Mouse (Mus musculus): ENCODE data around the gene Hmgcs2. TPM values are rescaled to one million over a fixed set of nuclear protein-coding genes. Genes with fewer than 3 reads are reported as not detected.

Gene Hmgcs2
- total RNA-seq, 4 experiments from 2014 or later: 7.5 to 13.9 (median 9.0) TPM

DNA sequence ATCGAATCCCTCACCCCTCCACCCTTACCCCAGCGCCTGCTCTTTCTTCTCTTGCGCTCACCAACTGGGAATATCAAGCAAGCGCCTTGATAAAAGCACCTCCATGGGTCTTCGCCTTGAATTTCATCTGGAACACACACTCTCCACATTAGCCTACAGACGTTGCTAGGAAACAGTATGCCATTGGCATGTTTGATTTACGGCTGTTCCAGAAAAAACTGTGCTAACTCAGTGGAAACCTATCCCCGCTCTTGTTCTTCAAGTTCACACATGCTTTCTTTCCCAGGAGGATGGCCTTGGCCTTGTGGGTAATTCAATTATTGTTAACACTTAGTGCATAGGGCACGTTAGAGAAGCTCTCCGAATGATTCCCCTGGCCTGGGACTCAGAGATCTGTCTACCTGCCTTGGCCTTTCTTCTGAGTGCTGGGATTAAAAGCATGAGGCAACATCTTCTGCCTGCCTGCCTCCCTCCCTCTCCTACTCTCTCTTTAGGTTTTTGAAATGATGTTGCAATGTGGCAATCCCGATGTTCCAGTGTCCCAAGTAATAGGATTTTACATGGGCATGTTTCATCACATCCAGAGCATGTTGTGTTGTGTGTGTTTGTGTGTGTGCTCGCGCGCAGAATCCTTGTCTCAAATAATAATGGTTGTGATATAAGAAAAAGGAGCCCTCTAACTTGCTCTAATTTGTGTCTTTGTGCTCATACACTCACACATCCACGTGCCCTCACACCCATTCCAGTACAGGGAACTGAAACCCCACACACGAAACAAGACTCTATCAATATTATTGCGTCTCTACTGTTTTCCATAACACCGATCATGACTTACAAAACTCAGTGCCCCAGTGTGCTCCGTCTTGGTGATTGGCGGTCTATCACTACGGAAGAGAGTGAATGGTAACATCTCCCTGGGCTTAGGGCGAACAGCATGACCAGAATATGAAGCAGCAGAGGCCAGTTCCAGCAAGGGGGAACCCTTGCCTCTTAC, 56.7 kb downstream of the Hmgcs2 start:
- DNase-seq (ENCODE audit: low spot score): no peak

- DNase-seq (ENCODE audit: low spot score): no peak
These were observed 58.4 kb downstream of the Hmgcs2 start for GRCm38 (mm10) chr3:98338584-98339041.

- DNase-seq (ENCODE audit: low spot score): no peak
These were observed 59.0 kb downstream of the Hmgcs2 start for GRCm38 (mm10) chr3:98339097-98339705.

DNA sequence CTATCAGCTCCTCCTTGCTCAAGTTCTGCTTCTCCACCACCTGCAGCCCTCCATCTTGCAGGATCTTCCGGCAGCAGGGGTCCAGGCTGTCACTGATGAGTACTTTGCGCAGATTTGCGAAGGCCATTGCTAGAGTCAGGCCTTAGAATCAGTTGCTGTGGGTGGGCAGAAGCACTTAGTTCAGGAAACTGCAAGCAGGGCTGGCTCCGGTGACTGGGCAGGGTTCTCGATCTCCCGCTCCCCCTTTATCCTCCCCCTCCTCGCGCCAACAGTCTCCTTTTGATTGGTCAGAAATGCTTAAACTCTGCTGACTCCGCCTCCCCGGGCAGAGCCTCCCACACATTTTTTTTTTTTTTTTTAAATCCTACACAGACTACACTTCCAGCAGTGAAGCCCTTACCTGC, 59.5 kb downstream of the Hmgcs2 start, which contains the start of gene Phgdh:
Gene Phgdh (minus strand): TSS at position 285 of the 404 bp plus-strand sequence.
- DNase-seq (ENCODE audit: low spot score): peak; percentile 36

GRCm38 (mm10) chr3:98340818-98341594, 60.8 kb downstream of the Hmgcs2 start:
- DNase-seq (ENCODE audit: low spot score): no peak

DNA sequence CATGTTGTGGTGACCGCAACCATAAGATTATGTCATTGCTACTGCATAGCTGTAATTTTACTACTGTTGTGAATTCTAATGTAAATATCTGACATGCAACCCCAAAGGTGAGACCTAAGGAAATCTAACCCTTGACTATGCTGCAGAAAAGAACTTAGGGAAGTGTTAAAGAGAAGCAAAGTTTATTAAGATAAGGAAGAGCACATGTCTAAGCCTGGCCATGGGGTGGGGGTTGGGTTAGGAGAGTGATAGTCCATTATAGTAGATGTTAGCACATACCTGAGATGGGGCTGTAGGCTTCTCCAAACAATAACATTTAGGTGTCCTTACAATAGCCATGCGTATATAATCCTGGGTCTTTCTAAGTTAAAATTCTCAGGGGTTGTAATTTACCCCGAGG, 63.0 kb downstream of the Hmgcs2 start:
- DNase-seq (ENCODE audit: low spot score): no peak

DNA sequence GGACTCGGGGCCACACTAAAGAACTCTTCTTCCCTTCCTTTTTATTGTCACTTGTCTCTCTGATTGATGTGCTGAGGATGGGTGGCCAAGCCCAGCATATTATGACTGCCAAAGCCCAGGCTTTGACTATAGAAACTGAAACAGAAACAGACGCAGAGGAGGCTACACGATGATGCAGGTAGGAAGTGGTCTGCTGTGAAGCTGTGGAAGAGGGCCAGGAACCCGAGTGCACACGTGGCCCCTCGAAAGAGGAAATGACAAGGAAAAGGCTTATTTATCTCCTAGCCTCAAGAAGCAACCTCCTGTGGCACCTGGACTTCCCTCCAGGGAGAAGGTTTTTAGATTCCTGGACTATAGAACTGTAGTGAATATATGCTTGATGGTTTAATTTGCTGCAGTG, 67.9 kb downstream of the Hmgcs2 start:
- no peak for DNase-seq (ENCODE audit: low spot score)

GRCm38 (mm10) chr3:98348705-98349104, 68.5 kb downstream of the Hmgcs2 start:
- no peak for DNase-seq (ENCODE audit: low spot score)

DNA sequence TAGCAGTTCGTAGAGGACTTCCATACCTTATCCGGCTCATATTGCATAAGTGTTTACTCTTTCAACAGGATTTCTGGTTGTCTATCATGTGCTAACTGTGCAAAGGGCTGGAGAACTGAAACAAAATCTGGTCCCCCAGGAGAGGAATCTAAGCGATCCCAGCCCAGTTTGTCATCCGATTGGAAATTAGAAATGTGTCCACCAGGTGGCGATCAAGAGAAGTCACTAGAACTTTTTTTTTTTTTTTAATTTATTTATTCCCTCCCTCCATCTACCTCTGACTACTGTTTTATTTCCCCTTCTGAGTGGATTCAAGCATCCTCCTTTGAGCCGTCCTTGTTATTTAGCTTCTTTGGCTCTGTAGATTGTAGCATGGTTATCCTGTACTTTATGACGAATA, 73.7 kb downstream of the Hmgcs2 start:
- peak; percentile 72 for DNase-seq (ENCODE audit: low spot score)

DNA sequence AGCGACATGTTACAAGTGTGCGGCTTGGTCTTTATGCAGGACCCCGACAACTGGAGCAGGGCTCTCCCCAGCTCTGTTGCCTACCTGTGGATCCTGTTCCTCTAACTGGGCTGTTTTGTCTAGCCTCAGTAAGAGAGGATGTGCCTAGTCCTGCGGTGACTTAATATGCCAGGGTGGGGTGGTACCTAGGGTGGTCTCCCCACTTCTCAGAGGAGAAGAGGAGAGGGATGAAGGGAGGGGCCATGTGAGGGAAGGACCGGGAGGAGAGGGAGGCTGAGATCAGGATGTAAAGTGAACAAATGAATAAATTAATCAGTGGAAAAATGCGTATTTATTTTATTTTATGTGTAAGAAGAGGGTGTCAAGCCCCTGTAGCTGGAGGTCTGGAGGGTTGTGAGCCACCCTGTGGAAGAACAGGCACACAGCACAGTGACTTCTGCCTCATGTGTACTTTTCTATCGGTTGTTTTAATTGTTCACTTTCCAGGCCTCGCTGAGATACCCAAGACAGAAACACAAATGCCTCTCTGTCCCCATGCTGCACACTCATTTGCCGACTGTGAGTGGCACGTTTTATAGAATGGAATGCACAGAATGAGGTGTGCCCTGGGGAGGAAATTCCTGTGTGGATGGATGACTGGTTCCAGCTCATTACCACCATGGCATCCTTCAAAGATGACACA, 75.2 kb downstream of the Hmgcs2 start:
- no peak for DNase-seq (ENCODE audit: low spot score)

DNA sequence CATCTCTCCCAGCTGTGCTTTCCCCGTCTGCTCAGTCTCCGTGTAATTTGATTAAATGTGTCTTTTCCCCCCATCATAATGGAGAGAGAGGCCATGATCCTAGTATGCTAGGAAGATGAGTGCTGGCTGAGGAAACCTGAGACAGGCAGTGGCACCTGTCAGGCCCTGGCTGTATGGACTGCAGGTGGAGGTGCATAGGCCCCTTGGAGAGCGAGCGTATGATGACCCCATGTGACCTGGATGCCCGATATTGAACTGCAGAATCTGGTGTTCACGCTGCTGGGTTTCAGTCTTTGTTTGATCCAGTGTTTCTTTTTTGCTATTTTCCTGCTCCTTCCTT, 75.8 kb downstream of the Hmgcs2 start:
- no peak for DNase-seq (ENCODE audit: low spot score)

DNA sequence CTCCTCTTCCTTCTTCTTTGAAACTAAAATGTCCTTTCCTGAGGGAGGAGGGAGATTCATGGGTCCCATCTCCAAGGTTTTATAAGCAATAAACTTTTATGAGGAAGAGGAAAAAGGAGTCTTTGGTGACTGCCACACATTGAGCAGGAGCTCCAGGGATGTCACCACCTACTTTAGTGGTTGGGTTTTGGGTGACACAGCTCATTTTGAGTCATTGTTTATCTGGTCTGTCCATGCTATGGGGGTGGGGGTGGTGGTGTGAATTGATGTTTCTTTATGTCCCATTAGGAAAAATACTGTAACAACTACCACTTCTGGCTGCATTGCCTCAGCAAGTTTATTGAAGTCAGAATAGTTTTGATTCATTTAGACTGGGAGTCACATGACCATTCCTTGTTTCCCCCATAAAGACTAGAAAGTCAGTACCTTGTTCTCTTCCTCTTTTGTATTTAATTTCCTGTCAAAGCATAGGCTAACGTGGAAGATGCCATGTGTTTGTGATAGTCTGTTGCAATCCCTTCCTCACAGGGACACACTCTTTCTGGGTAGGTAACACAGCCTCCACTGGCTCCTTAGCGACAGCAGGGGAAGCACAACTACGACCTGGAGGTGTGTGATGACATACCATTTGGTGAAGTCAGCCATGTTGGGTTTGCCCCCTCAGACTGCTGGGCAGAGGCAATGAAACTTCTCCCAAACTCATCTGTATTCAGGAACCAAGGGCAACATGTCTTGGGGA, 76.6 kb downstream of the Hmgcs2 start:
- no peak for DNase-seq (ENCODE audit: low spot score)

Other genes with a start within 250 kb of the Hmgcs2 start
- not detected for gene Adam30, start 119.8 kb upstream of the Hmgcs2 start, total RNA-seq (2022)
- not detected for gene Reg4, start 58.3 kb upstream of the Hmgcs2 start, total RNA-seq (2022)
- gene Phgdh, start 59.6 kb downstream of the Hmgcs2 start, total RNA-seq (2022): 1 to 10 TPM; 1.1 to 1.8 (median 1.5) TPM
- 1 to 10 TPM; 6.9 to 8.7 (median 7.4) TPM for gene Zfp697, start 102.0 kb downstream of the Hmgcs2 start, total RNA-seq (2022)
- gene Gm4450, start 176.7 kb downstream of the Hmgcs2 start, total RNA-seq (2022): not detected
- gene Hsd3b4, start 230.1 kb downstream of the Hmgcs2 start, total RNA-seq (2022): not detected

Data from heart, adult 8-10 months (tissue).